Mouse (Mus musculus): Measurements from ENCODE around the gene Adamts3.

GRCm38 (mm10) chr5:89777411-89777810 is 105.7 kb downstream of the Adamts3 start:
- TF ChIP-seq CTCF (IDR thresholded peaks at IDR 0.05; ENCODE audit: low read depth, low read length) (no peak), GATA1 (IDR thresholded peaks at IDR 0.05; ENCODE audit: borderline replicate concordance, low read length) (no peak), TAL1 (conservative IDR thresholded peaks at IDR 0.05; ENCODE audit: low read depth, low read length) (no peak), POLR2AphosphoS5 (IDR thresholded peaks at IDR 0.05; ENCODE audit: insufficient replicate concordance, low read depth, low read length) (no peak)
